Mouse (Mus musculus) lung, embryonic 14.5 days (tissue): ENCODE data around the gene Bcas3. TPM values are rescaled to one million over a fixed set of nuclear protein-coding genes. Genes with fewer than 3 reads are reported as not detected.

Experiments used
- ATAC-seq: fragments of 200-750 bp; cut with Nextera tagmentation; 2 replicates; pipeline ENCODE4 v1.8.0; 2017; ENCODE audit warnings: mild to moderate bottlenecking, moderate TSS enrichment, moderate library complexity; ENCODE audit not compliant: insufficient read depth
- DNase-seq: peaks from one replicate; pipeline ENCODE4 v3.0.0-alpha.2; 2015
- H3K27ac ChIP-seq: fragments of 300-500 bp; sonication (generic); 2 replicates; pipeline ENCODE4 v1.5.1; 2014; ENCODE audit warnings: low read depth, mild to moderate bottlenecking, moderate library complexity
- H3K27me3 ChIP-seq: fragments of 300-500 bp; sonication (generic); 2 replicates; pipeline ENCODE4 v1.6.1; 2014; ENCODE audit warnings: low read length, control low read depth; ENCODE audit not compliant: insufficient read depth
- H3K36me3 ChIP-seq: fragments of 300-500 bp; sonication (generic); 2 replicates; pipeline ENCODE4 v1.6.1; 2014; ENCODE audit warnings: control low read depth; ENCODE audit not compliant: insufficient read depth
- H3K4me1 ChIP-seq: fragments of 300-500 bp; sonication (generic); 2 replicates; pipeline ENCODE4 v1.6.1; 2014; ENCODE audit warnings: antibody characterized with exemption, control low read depth; ENCODE audit not compliant: insufficient read depth
- H3K4me2 ChIP-seq: fragments of 300-500 bp; sonication (generic); 2 replicates; pipeline ENCODE4 v1.6.1; 2014; ENCODE audit warnings: mild to moderate bottlenecking
- H3K4me3 ChIP-seq: fragments of 300-500 bp; sonication (generic); 2 replicates; pipeline ENCODE4 v1.5.1; 2014; ENCODE audit warnings: low read depth, low read length
- H3K9ac ChIP-seq: fragments of 300-500 bp; sonication (generic); 2 replicates; pipeline ENCODE4 v1.6.1; 2014
- H3K9me3 ChIP-seq: fragments of 300-500 bp; sonication (generic); 2 replicates; pipeline ENCODE4 v1.6.1; 2016; ENCODE audit warnings: low read depth, low read length, control low read depth
- CTCF ChIP-seq: IDR thresholded peaks from 2 replicates; pipeline ENCODE4 v1.5.1; 2016; ENCODE audit warnings: antibody characterized with exemption, low read depth
- WGBS: fragments of 180-500 bp; shearing (Covaris S2); extraction: QIAGEN DNeasy Blood & Tissue Kit; methylation state at CpG from one replicate; pipeline ENCODE4 v1.1.7; 2014; 5-methylcytosine and 5-hydroxymethylcytosine counted together
- polyA plus RNA-seq: library from polyadenylated mRNA; unstranded; fragments of >200 nt; fragmentation: Nextera tagmentation; extraction: Ambion mirVana; gene quantifications from 2 replicates; pipeline ENCODE4 v1.2.1, GENCODE M21; 2014

The Bcas3 gene
- polyA plus RNA-seq, 1 experiment from 2014 or later = 35.0 TPM

- Histone ChIP-seq H3K27me3 (no peaks in the 10 kb centered on the region), H3K4me2 (no peak overlapping the region), H3K36me3 (no peaks in the 10 kb centered on the region), H3K9me3 (no peaks in the 10 kb centered on the region), H3K4me1 (peaks cover 5% of the 10 kb centered on the region; the same call in 1 of the 2 replicates), H3K9ac (no peak overlapping the region), H3K27ac (no peak overlapping the region), H3K4me3 (no peak overlapping the region)
- TF ChIP-seq CTCF = no peak
- DNase-seq = peak; percentile 25
- ATAC-seq = no peak
- 49% methylated on average over 11 of the region's 11 CpGs for WGBS
These were observed 77.9 kb downstream of the Bcas3 start for GRCm38 (mm10) chr11:85430743-85431448.

GRCm38 (mm10) chr11:85447375-85447774 lies 94.4 kb downstream of the Bcas3 start:
- no peak overlapping the region for H3K27ac ChIP-seq
- no peak for TF ChIP-seq CTCF
- DNase-seq (no peak), ATAC-seq (no peak)
- H3K4me1 ChIP-seq = no peaks in the 10 kb centered on the region
- 83% methylated on average over 5 of the region's 5 CpGs for WGBS
- no peak overlapping the region for H3K4me2 ChIP-seq
- H3K27me3 ChIP-seq = no peaks in the 10 kb centered on the region
- H3K9me3 ChIP-seq = no peaks in the 10 kb centered on the region
- no peak overlapping the region for H3K4me3 ChIP-seq
- no peaks in the 10 kb centered on the region for H3K36me3 ChIP-seq
- H3K9ac ChIP-seq = no peak overlapping the region

GRCm38 (mm10) chr11:85453598-85454304 lies 100.8 kb downstream of the Bcas3 start:
- Histone ChIP-seq H3K4me3 (no peak overlapping the region), H3K9ac (no peak overlapping the region), H3K27me3 (no peaks in the 10 kb centered on the region), H3K9me3 (no peaks in the 10 kb centered on the region), H3K36me3 (no peaks in the 10 kb centered on the region), H3K4me2 (no peak overlapping the region), H3K4me1 (no peaks in the 10 kb centered on the region), H3K27ac (no peak overlapping the region)
- TF ChIP-seq CTCF = no peak
- WGBS = 54% methylated on average over 8 of the region's 8 CpGs
- no peak for ATAC-seq
- no peak for DNase-seq

GRCm38 (mm10) chr11:85454305-85454682 lies 101.3 kb downstream of the Bcas3 start:
- TF ChIP-seq CTCF = no peak
- Histone ChIP-seq H3K4me3 (no peak overlapping the region), H3K4me2 (no peak overlapping the region), H3K27ac (no peak overlapping the region), H3K36me3 (no peaks in the 10 kb centered on the region), H3K4me1 (no peaks in the 10 kb centered on the region), H3K9me3 (no peaks in the 10 kb centered on the region), H3K9ac (no peak overlapping the region), H3K27me3 (no peaks in the 10 kb centered on the region)
- WGBS = 86% methylated on average over 5 of the region's 5 CpGs
- DNase-seq = no peak
- ATAC-seq = no peak

- ATAC-seq (no peak), DNase-seq (no peak)
- WGBS = 81% methylated on average over 7 of the region's 7 CpGs
- no peaks in the 10 kb centered on the region for H3K36me3 ChIP-seq
- no peaks in the 10 kb centered on the region for H3K27me3 ChIP-seq
- H3K9ac ChIP-seq = no peak overlapping the region
- no peaks in the 10 kb centered on the region for H3K9me3 ChIP-seq
- 0 out of 2 replicates have a peak overlapping the region, but pooled peaks have one; percentile 2 for H3K27ac ChIP-seq
- H3K4me3 ChIP-seq = no peak overlapping the region
- no peak for TF ChIP-seq CTCF
- H3K4me1 ChIP-seq = peaks cover 3% of the 10 kb centered on the region; the same call in 1 of the 2 replicates
- no peak overlapping the region for H3K4me2 ChIP-seq
These were observed 108.6 kb downstream of the Bcas3 start for GRCm38 (mm10) chr11:85461536-85461935.

GRCm38 (mm10) chr11:85469526-85469925 lies 116.6 kb downstream of the Bcas3 start:
- Histone ChIP-seq H3K27me3 (no peaks in the 10 kb centered on the region), H3K36me3 (no peaks in the 10 kb centered on the region), H3K9me3 (no peaks in the 10 kb centered on the region), H3K4me3 (no peak overlapping the region), H3K4me2 (no peak overlapping the region), H3K4me1 (no peaks in the 10 kb centered on the region; the same call in 1 of the 2 replicates), H3K9ac (no peak overlapping the region), H3K27ac (no peak overlapping the region)
- WGBS = 33% methylated on average over 1 of the region's 1 CpGs
- ATAC-seq = no peak
- peak; percentile 74 for TF ChIP-seq CTCF
- peak; percentile 87 for DNase-seq

- ATAC-seq (no peak), DNase-seq (no peak)
- Histone ChIP-seq H3K27ac (no peak overlapping the region), H3K9me3 (no peaks in the 10 kb centered on the region), H3K36me3 (no peaks in the 10 kb centered on the region), H3K4me1 (no peaks in the 10 kb centered on the region; the same call in 1 of the 2 replicates), H3K4me3 (no peak overlapping the region), H3K27me3 (no peaks in the 10 kb centered on the region), H3K4me2 (no peak overlapping the region), H3K9ac (no peak overlapping the region)
- WGBS = 47% methylated on average over 4 of the region's 4 CpGs
- TF ChIP-seq CTCF = no peak
These were observed 117.5 kb downstream of the Bcas3 start for GRCm38 (mm10) chr11:85470508-85470907.
